Mouse (Mus musculus) kidney, postnatal 36 days (tissue): ENCODE measurements at regions not wholly inside any gene's neighbourhood (a gene's known extent, or its start where the extent isn't known, plus 50 kb on each side); places are given as distances from the start of the nearest gene placed in this dataset.
"Not testable (repeated sequence)": the region's sequence is repeated elsewhere in the genome, so short reads cannot be mapped to it uniquely, and the experiment has no call there.

Experiments used
- DNase-seq, 2 experiments: peaks; one replicate each; pipeline ENCODE4 v3.0.0; 2021 to 2022; ENCODE audit warnings: mixed read lengths in 2 of 2

GRCm38 (mm10) chr6:117700286-117700685 lies 140.7 kb upstream of the Zfp637 start:
- no peak for DNase-seq

- no peak for DNase-seq
These were observed 139.4 kb upstream of the Zfp637 start for GRCm38 (mm10) chr6:117701547-117701946.

- no peak for DNase-seq
These were observed 135.0 kb upstream of the Zfp637 start for GRCm38 (mm10) chr6:117706006-117706405.

DNA sequence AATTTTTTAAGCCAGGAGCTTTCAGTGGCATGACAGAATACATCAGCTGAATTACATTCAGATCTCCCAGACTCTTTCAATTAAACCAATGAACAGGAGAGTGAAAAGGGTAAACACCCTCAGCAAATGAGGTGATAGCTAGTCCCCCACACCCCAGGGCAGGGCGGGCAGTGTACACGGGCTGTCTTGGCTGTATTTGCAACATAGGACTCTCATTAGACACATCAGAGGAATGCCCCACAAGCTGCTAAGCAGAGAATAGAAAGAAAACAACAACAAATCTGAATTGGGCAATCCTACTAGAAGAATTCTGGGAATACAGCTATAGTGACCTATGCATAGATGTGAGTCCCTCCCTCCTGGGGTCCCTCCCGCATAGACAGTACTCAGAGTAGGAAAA lies 131.8 kb upstream of the Zfp637 start:
- no peak for DNase-seq

GRCm38 (mm10) chr6:117715056-117715777 lies 125.8 kb upstream of the Zfp637 start:
- DNase-seq: no peak

GRCm38 (mm10) chr6:117716422-117716821 lies 124.6 kb upstream of the Zfp637 start:
- DNase-seq: not testable (repeated sequence)

DNA sequence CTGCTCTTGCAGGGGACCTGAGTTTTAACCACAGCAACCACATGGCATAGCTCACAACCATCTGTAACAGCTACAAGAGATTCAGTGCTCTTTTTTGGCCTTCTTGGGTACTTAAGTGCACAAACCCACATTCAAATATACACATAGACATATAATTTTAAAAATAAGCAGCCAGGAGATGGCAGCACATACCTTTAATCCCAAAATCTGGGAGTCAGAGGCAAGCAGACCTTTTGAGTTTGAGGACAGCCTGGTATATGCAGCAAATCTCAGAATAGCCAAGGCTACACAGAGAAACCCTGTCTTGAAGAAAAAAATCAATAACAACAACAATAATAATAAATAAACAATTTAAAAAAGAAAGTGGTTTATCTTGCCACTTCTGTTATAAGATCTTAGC lies 88.6 kb upstream of the Zfp637 start:
- DNase-seq: not testable (repeated sequence)

GRCm38 (mm10) chr6:117755682-117756081 lies 85.3 kb upstream of the Zfp637 start:
- DNase-seq: not testable (repeated sequence)

DNA sequence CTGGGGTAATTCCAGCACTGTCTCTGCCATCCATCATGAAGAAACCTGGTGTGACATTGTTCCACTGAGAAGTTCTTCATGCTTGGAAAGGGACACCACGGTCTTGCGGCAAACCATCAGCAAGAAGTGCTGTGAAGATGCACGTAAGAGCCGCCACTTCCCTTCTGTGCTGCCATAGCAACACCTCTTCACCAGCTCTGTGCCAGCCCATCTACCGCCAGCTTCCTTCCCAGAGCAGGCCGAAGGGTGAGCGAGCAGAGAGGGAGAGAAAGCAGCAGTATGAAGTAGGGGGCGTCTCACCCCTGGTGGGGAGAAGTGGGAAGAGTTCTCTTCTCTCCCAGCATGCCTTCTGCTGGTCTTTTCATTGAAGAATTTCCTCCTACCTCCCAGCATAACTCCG lies 84.8 kb upstream of the Zfp637 start:
- DNase-seq: no peak

- peak; percentile 56 to 73 for DNase-seq
These were observed 82.5 kb upstream of the Zfp637 start for GRCm38 (mm10) chr6:117758516-117758915.

GRCm38 (mm10) chr6:117771506-117771905 lies 69.5 kb upstream of the Zfp637 start:
- DNase-seq: no peak

DNA sequence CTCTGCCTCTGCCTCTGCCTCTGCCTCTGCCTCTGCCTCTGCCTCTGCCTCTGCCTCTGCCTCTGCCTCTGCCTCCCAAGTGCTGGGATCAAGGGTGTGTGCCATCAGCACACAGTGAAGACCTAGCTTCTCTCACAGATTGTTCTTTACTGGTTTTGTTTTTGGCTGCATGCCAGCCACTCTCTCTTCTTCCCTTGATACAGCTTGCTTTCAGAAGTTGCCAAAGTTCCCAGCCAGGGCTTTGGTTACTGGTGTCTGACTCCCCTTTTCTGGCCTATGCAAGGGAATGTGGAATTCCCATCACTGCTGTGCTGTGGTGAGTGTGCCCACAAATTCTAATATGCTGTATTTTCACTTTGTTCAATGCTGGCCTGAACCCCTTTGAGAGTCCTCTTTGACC lies 68.6 kb upstream of the Zfp637 start:
- DNase-seq: no peak

DNA sequence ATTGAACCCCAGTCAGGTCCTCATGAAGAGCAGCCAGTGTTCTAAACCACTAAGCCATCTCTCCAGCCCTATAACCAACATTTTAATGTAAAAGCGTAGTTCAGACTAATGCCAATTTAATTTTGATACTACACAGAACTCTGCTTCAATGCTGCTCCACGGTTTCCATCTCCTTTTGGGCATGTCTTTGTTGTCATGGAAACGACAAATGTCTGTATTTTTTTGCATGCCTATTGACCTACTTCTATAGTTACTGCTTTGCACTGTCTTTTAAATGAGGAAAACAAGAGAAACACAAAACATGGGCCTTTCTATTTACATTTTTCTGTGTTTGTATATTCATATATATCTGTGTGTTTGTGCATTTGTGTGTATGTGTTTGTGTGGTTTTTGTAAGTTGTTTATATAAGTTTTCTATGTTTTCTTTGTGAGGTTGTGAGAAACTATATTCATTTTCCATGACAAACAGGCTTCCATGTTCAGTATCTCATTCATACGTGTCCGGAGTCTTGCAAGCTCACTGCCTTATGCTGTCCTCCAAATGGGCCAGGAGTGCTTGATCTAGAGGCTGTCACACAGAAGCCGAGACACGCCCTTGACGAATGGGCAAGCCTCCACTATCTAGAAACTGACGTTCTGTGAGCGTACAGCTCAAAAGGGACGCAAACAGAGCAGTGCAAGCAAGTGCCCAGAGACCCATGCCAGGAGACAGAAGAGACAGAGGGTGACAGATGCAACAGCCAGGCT lies 65.5 kb upstream of the Zfp637 start:
- no peak for DNase-seq

- no peak for DNase-seq
These were observed 63.0 kb upstream of the Zfp637 start for GRCm38 (mm10) chr6:117778027-117778426.

- DNase-seq: peak; percentile 43 to 51
These were observed 62.5 kb upstream of the Zfp637 start for GRCm38 (mm10) chr6:117778481-117778880.

DNA sequence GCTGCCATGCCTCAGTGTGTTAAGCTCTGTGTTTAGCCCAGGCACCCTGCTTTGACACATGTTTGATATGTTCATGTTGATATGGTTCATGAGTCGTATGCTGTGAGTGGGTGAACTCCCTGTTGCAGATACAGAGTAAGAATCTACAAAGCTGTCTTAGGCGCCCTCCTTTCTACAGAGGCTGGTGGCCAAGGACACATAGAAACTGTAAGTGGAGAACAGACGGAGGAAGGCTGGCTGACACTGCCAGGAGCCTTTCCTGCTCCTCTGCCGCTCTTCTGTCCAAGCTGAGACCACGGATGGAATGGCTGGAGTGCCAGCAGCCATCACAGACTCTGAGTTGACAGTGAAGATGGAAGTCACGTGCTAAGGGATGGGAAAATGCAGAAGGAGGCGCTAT lies 62.0 kb upstream of the Zfp637 start:
- no peak for DNase-seq

DNA sequence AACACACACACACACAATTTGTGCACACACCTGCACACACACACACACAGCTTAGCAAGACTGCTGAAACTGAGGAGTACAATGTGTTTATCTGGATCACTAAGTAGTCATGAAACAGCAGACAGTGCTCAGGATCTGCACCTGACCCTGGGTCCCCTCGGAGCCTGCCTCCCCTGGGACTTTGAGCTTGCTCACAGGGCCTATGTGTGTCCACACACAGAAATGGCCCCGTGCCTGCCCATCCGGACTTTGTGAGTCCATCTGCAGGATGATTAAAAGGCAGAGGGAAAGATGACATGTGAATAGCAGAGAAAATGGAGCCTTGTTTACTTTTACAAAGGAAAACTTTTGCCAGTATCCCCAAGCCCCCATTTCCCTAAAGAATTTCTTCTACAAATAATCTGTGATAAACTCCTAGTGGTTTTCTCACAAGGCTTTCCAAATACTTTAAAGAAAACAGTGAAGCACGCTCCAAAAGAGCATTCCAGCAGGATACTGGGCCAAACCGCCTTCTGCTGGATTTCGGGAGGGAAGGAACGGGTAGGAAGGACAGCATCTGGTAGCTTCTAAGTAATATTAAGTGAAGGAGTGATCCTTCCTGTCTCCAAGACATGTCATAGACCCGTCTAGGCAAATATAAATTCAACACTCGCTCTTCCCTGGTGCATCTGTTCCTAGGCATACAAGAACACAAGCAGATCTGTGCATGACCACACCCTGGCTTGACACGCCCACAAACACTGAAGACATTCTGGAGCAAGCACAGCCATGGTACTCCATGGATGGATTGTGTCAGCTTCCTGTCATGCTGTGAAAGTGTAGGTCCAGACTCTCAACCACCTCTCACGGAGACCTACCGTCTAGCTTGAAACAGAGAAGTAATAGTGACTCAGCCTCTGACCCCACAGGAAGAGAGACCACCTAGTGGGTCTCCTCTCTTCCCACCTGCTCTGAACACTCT lies 52.1 kb upstream of the Zfp637 start:
- DNase-seq: peak; percentile 42 to 56

DNA sequence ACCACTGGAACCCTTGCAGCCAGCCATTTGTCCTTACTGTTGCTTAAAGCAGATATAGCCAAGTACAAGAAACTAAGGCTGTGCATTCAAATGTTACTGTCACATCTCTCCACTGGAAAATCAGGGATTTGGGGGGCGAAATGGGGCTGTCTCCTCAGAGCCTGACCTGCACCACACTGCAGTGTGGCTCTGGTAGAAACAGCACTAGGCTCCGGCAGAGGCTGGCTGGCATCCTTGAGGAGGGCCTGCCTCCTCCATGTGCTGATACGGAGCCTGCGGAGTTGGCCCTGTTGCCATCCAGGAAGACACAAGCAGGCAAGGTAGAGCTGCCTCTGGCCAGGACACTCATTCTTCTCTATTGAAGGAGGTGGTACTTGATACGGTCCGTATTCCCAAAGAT lies 50.4 kb upstream of the Zfp637 start:
- no peak for DNase-seq
